Mouse (Mus musculus) CH12F3 (cell line): ENCODE data around the gene Gm3542.
"Not testable (repeated sequence)": the region's sequence is repeated elsewhere in the genome, so short reads cannot be mapped to it uniquely, and the experiment has no call there.

Experiments
- in situ Hi-C: fragments of 300-500 bp; cut with MboI; formaldehyde crosslinking; loops from 2 replicates; pipeline ENCODE4 v1.14.3; 2020; ENCODE audit warnings: low sequenced_read_pairs

The Gm3542 gene

DNA sequence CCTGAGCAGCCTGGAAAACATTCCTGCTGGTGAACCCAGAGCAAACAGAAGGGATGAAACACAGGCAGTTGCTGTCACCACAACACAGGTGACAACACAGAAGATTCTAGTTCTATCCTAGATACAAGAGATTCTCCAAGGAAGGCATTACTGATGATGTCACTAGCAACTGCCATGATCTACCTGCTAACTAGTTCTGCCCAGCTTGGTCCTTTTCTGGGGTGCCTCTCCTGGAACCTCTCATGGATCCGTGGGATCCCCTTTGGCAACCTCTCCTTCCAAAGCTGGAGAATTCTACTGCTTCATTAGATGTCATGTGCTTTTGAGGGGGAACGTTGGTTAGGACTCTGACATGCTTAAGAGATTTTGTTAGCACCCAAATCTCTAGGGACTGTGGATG is at the start of gene Gm3542:
Gm3542 (minus strand) TSS at position 101 of the 400 bp plus-strand sequence.
- in situ Hi-C loops, result not testable (repeated sequence)
